Mouse (Mus musculus) activated CD4-positive, CD25-positive, alpha-beta regulatory T cell, adult 4 months (primary cell): ENCODE measurements around the gene Ppp1r9a. TPM values are rescaled to one million over a fixed set of nuclear protein-coding genes. Genes with fewer than 3 reads are reported as not detected.
"Not testable (repeated sequence)": the region's sequence is repeated elsewhere in the genome, so short reads cannot be mapped to it uniquely, and the experiment has no call there.

Source experiments
- ATAC-seq: one replicate; pipeline ENCODE4 v1.8.0; 2017
- polyA plus RNA-seq, 2 experiments: library from polyadenylated mRNA; unstranded; fragments of 100-300 nt; shearing (Covaris generic); gene quantifications; one replicate each; pipeline ENCODE4 v1.2.1; 2017

Gene Ppp1r9a
- polyA plus RNA-seq: under 1 TPM in 1 of 2 experiments, not detected in 1; 0.25 TPM

- no peak for ATAC-seq
Observed at GRCm38 (mm10) chr6:4902674-4903324, at the start of gene Ppp1r9a. Ppp1r9a (plus strand) TSS chr6:4902917.

- no peak for ATAC-seq
Observed at GRCm38 (mm10) chr6:4855236-4855635, 47.5 kb upstream of the Ppp1r9a start.

GRCm38 (mm10) chr6:4856919-4857318 is 45.8 kb upstream of the Ppp1r9a start:
- ATAC-seq: no peak

- no peak for ATAC-seq
Observed at GRCm38 (mm10) chr6:4884316-4884715, 18.4 kb upstream of the Ppp1r9a start.

- no peak for ATAC-seq
Observed at GRCm38 (mm10) chr6:4889544-4889943, 13.2 kb upstream of the Ppp1r9a start.

- no peak for ATAC-seq
Observed at GRCm38 (mm10) chr6:4892417-4892816, 10.3 kb upstream of the Ppp1r9a start.

- not testable (repeated sequence) for ATAC-seq
Observed at GRCm38 (mm10) chr6:4893312-4893711, 9.4 kb upstream of the Ppp1r9a start.

- ATAC-seq: no peak
Observed at GRCm38 (mm10) chr6:4899906-4900305, 2.8 kb upstream of the Ppp1r9a start.

- ATAC-seq: no peak
Observed at GRCm38 (mm10) chr6:4903325-4904054, 773 bp downstream of the Ppp1r9a start.

- no peak for ATAC-seq
Observed at GRCm38 (mm10) chr6:4904055-4904450, 1.3 kb downstream of the Ppp1r9a start.

- no peak for ATAC-seq
Observed at GRCm38 (mm10) chr6:4910042-4910634, 7.4 kb downstream of the Ppp1r9a start.

- ATAC-seq: no peak
Observed at GRCm38 (mm10) chr6:4918470-4918869, 15.8 kb downstream of the Ppp1r9a start.

- not testable (repeated sequence) for ATAC-seq
Observed at GRCm38 (mm10) chr6:4923791-4924190, 21.1 kb downstream of the Ppp1r9a start.

GRCm38 (mm10) chr6:4925966-4926687 is 23.4 kb downstream of the Ppp1r9a start:
- ATAC-seq: no peak

GRCm38 (mm10) chr6:4930321-4930720 is 27.6 kb downstream of the Ppp1r9a start:
- ATAC-seq: no peak

GRCm38 (mm10) chr6:4938901-4939300 is 36.2 kb downstream of the Ppp1r9a start:
- ATAC-seq: no peak

GRCm38 (mm10) chr6:4940086-4940485 is 37.4 kb downstream of the Ppp1r9a start:
- no peak for ATAC-seq

- ATAC-seq: no peak
Observed at GRCm38 (mm10) chr6:4940639-4941038, 37.9 kb downstream of the Ppp1r9a start.

- ATAC-seq: no peak
Observed at GRCm38 (mm10) chr6:4943821-4944220, 41.1 kb downstream of the Ppp1r9a start.

GRCm38 (mm10) chr6:4948056-4948455 is 45.3 kb downstream of the Ppp1r9a start:
- no peak for ATAC-seq

GRCm38 (mm10) chr6:4949701-4950100 is 47.0 kb downstream of the Ppp1r9a start:
- ATAC-seq: no peak

GRCm38 (mm10) chr6:4953028-4953719 is 50.5 kb downstream of the Ppp1r9a start:
- no peak for ATAC-seq
